In genomic region chr16:11538191-11538590, GRCm38 (mm10) we compare ENCODE assay signal across 13 mouse cellular contexts.
DNase-seq lines count a peak whose midpoint lies in the region; ATAC-seq lines count a peak whose summit lies in the region.
"Had no signal": no experiment of that assay in that cellular context is flagged by ENCODE, and none has a peak within 500 bp of the region (broad histone marks: within the 10 kb centered on the region; RNA-seq: fewer than 3 reads in every experiment).

No protein-coding gene starts in this region.

- WGBS in hindbrain, embryonic 14.5 days, result 57% methylated on average over 3 of the region's 3 CpGs
- 54% methylated on average over 3 of the region's 3 CpGs for WGBS in hindbrain, embryonic 12.5 days
- WGBS in neural tube, embryonic 11.5 days, result 48% methylated on average over 3 of the region's 3 CpGs
- 44% methylated on average over 3 of the region's 3 CpGs for WGBS in embryonic facial prominence, embryonic 11.5 days

- H3K36me3 ChIP-seq in hindbrain, embryonic 14.5 days (replicated peaks; ENCODE audit: control insufficient read depth, insufficient read depth), result no peaks in the 10 kb centered on the region
- no peaks in the 10 kb centered on the region for H3K36me3 ChIP-seq in hindbrain, embryonic 12.5 days
- H3K36me3 ChIP-seq in neural tube, embryonic 11.5 days (ENCODE audit: control insufficient read depth, insufficient read depth, low read length), result no peaks in the 10 kb centered on the region; the same call in 1 of the 2 replicates
- no peaks in the 10 kb centered on the region for H3K36me3 ChIP-seq in embryonic facial prominence, embryonic 11.5 days (replicated peaks; ENCODE audit: control insufficient read depth, insufficient read depth, low read depth, low read length)
- H3K36me3 ChIP-seq: liver, embryonic 13.5 days had no signal

- DNase-seq in hindbrain, embryonic 14.5 days (ENCODE audit: low spot score), result no peak
- DNase-seq in neural tube, embryonic 11.5 days (ENCODE audit: low spot score), result peak; percentile 36
- no peak for DNase-seq in neural tube, embryonic 10.5 days (ENCODE audit: extremely low spot score, low spot score)
- peak; percentile 6 for DNase-seq in embryonic facial prominence, embryonic 11.5 days (ENCODE audit: low spot score)
- no peak for DNase-seq in urinary bladder, postnatal 10 days (ENCODE audit: low spot score)
- no peak for DNase-seq in left cerebral cortex, postnatal 36 days (ENCODE audit: low spot score in 2 of 2)
- DNase-seq: cerebellum, adult 9-10 months; gastrocnemius, postnatal 14 days; kidney, adult 8-10 months; layer of hippocampus, postnatal 36 days; liver, embryonic 13.5 days; thymus, postnatal 36 days had no signal

- H3K9ac ChIP-seq in hindbrain, embryonic 14.5 days, result no peak overlapping the region
- no peak overlapping the region for H3K9ac ChIP-seq in hindbrain, embryonic 12.5 days
- H3K9ac ChIP-seq in neural tube, embryonic 11.5 days (ENCODE audit: low read length), result no peak overlapping the region
- no peak overlapping the region for H3K9ac ChIP-seq in embryonic facial prominence, embryonic 11.5 days (replicated peaks; ENCODE audit: low read length)
- H3K9ac ChIP-seq: liver, embryonic 13.5 days had no signal

- H3K9me3 ChIP-seq in hindbrain, embryonic 14.5 days (ENCODE audit: control insufficient read depth, low read length), result no peaks in the 10 kb centered on the region
- no peaks in the 10 kb centered on the region for H3K9me3 ChIP-seq in hindbrain, embryonic 12.5 days (replicated peaks)
- no peaks in the 10 kb centered on the region for H3K9me3 ChIP-seq in neural tube, embryonic 11.5 days (ENCODE audit: control insufficient read depth, low read length)
- H3K9me3 ChIP-seq in embryonic facial prominence, embryonic 11.5 days (replicated peaks; ENCODE audit: control insufficient read depth, low read length), result no peaks in the 10 kb centered on the region
- H3K9me3 ChIP-seq: liver, embryonic 13.5 days had no signal

- intact Hi-C loops in left cerebral cortex, postnatal 36 days (cut with DNase I), result no loop called here

- no peak overlapping the region for H3K4me3 ChIP-seq in hindbrain, embryonic 14.5 days (replicated peaks; ENCODE audit: low read length)
- no peak overlapping the region for H3K4me3 ChIP-seq in hindbrain, embryonic 12.5 days
- no peak overlapping the region for H3K4me3 ChIP-seq in neural tube, embryonic 11.5 days (ENCODE audit: low read depth, low read length)
- no peak overlapping the region for H3K4me3 ChIP-seq in embryonic facial prominence, embryonic 11.5 days (ENCODE audit: low read depth, low read length)
- H3K4me3 ChIP-seq: liver, embryonic 13.5 days had no signal

- H3K27me3 ChIP-seq in hindbrain, embryonic 14.5 days (ENCODE audit: control insufficient read depth, insufficient read depth, low read length), result no peaks in the 10 kb centered on the region
- H3K27me3 ChIP-seq in hindbrain, embryonic 12.5 days, result no peaks in the 10 kb centered on the region
- no peaks in the 10 kb centered on the region for H3K27me3 ChIP-seq in neural tube, embryonic 11.5 days (ENCODE audit: control insufficient read depth, insufficient read depth, low read length)
- no peaks in the 10 kb centered on the region for H3K27me3 ChIP-seq in embryonic facial prominence, embryonic 11.5 days (ENCODE audit: control insufficient read depth, insufficient read depth, low read length)
- H3K27me3 ChIP-seq: liver, embryonic 13.5 days had no signal

- peaks cover 5% of the 10 kb centered on the region for H3K4me1 ChIP-seq in hindbrain, embryonic 14.5 days (replicated peaks; ENCODE audit: control insufficient read depth, insufficient read depth, low read length)
- peaks cover 5% of the 10 kb centered on the region; the same call in 1 of the 2 replicates for H3K4me1 ChIP-seq in hindbrain, embryonic 12.5 days
- H3K4me1 ChIP-seq in neural tube, embryonic 11.5 days (ENCODE audit: control insufficient read depth, insufficient read depth, low read length), result no peaks in the 10 kb centered on the region
- no peaks in the 10 kb centered on the region for H3K4me1 ChIP-seq in embryonic facial prominence, embryonic 11.5 days (ENCODE audit: control insufficient read depth, insufficient read depth, low read length)

- H3K4me2 ChIP-seq in hindbrain, embryonic 14.5 days (replicated peaks), result no peak overlapping the region
- H3K4me2 ChIP-seq in hindbrain, embryonic 12.5 days (replicated peaks), result no peak overlapping the region
- no peak overlapping the region for H3K4me2 ChIP-seq in neural tube, embryonic 11.5 days (ENCODE audit: low read depth)
- no peak overlapping the region for H3K4me2 ChIP-seq in embryonic facial prominence, embryonic 11.5 days (ENCODE audit: low read depth, low read length)
- H3K4me2 ChIP-seq: liver, embryonic 13.5 days had no signal

- 0 out of 2 replicates have a peak overlapping the region, but pooled peaks have one; percentile 7 for H3K27ac ChIP-seq in hindbrain, embryonic 14.5 days
- H3K27ac ChIP-seq in hindbrain, embryonic 12.5 days, result no peak overlapping the region
- no peak overlapping the region for H3K27ac ChIP-seq in neural tube, embryonic 11.5 days (ENCODE audit: low read depth, low read length)
- H3K27ac ChIP-seq in embryonic facial prominence, embryonic 11.5 days (replicated peaks; ENCODE audit: low read depth, low read length), result no peak overlapping the region
- H3K27ac ChIP-seq: liver, embryonic 13.5 days had no signal

- no peak for ATAC-seq in hindbrain, embryonic 14.5 days (ENCODE audit: low FRiP score)
- no peak for ATAC-seq in hindbrain, embryonic 12.5 days (ENCODE audit: low FRiP score)
- no peak for ATAC-seq in neural tube, embryonic 11.5 days (ENCODE audit: insufficient read depth, low FRiP score, low TSS enrichment)
- ATAC-seq in embryonic facial prominence, embryonic 11.5 days (replicated peaks; ENCODE audit: insufficient number of reproducible peaks, low FRiP score, low TSS enrichment, low read depth), result no peak

Comparison
In these comparisons a context has a peak if more than half of its experiments do, and no peak if none do; other contexts are left out.
1. DNase-seq: peak in neural tube, embryonic 11.5 days (single experiment) and embryonic facial prominence, embryonic 11.5 days (single experiment); none in hindbrain, embryonic 14.5 days (single experiment), neural tube, embryonic 10.5 days (single experiment), urinary bladder, postnatal 10 days (single experiment) and left cerebral cortex, postnatal 36 days (0 of 2).